In the genomic region with DNA sequence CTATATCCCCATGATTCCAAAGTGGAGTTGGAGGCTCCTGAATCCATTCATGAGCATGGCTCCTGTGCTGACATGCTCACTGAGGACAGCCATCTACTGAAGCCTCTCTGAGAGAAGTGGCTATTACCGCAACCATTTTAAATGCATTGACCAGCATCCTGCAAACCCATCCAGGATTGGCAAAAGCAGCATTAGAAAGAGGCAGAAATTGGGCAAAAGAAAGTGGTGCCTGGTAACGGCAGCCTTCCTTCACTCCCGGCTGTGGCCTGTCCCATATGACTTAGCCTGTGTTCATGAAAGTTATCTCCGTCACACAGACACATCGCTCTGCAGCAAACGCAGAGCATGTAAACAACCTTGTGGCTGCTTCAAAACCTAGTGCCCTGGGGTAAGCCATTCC, we compare ENCODE assay signal across 11 mouse cellular contexts. TPM values are rescaled to one million over a fixed set of nuclear protein-coding genes. Genes with fewer than 3 reads are reported as not detected.
DNase-seq lines count a peak whose midpoint lies in the region; ATAC-seq and TF ChIP-seq lines count a peak whose summit lies in the region.
"Had no signal": no experiment of that assay in that cellular context is flagged by ENCODE, and none has a peak within 500 bp of the region (broad histone marks: within the 10 kb centered on the region; RNA-seq: fewer than 3 reads in every experiment).

No protein-coding gene starts in this region.

- no peaks in the 10 kb centered on the region for H3K9me3 ChIP-seq in CH12.LX (replicated peaks; ENCODE audit: low read length)
- 0 out of 2 replicates have a peak, but pooled peaks cover 1% of the 10 kb centered on the region for H3K9me3 ChIP-seq in embryonic facial prominence, embryonic 10.5 days
- no peaks in the 10 kb centered on the region for H3K9me3 ChIP-seq in hindbrain, postnatal 0 days (ENCODE audit: low read length)

- H3K79me2 ChIP-seq in CH12.LX (replicated peaks; ENCODE audit: control insufficient read depth, extremely low read depth, insufficient read depth, poor library complexity, severe bottlenecking), result no peaks in the 10 kb centered on the region

- intact Hi-C loops in gastrocnemius, adult 2 months (cut with DNase I), result no loop called here

- H3K4me1 ChIP-seq in CH12.LX (ENCODE audit: control insufficient read depth in 1 of 2, insufficient read depth in 2 of 2), result peaks cover 14 to 20% of the 10 kb centered on the region in 2 experiments
- H3K4me1 ChIP-seq in embryonic facial prominence, embryonic 10.5 days, result peaks cover 16% of the 10 kb centered on the region
- 0 out of 2 replicates have a peak, but pooled peaks cover 5% of the 10 kb centered on the region for H3K4me1 ChIP-seq in hindbrain, postnatal 0 days (ENCODE audit: insufficient read depth, low read length)

- no peak for TF ChIP-seq EP300 in CH12.LX (IDR thresholded peaks at IDR 0.05; ENCODE audit: low read length)

- H3K27ac ChIP-seq in gastrocnemius, adult 2 months, result peak overlapping the region; percentile 20
- no peak overlapping the region for H3K27ac ChIP-seq in CH12.LX (ENCODE audit: insufficient read depth, low read depth)
- H3K27ac ChIP-seq in embryonic facial prominence, embryonic 10.5 days (replicated peaks), result no peak overlapping the region
- H3K27ac ChIP-seq in hindbrain, postnatal 0 days, result peak overlapping the region; percentile 84

- TF ChIP-seq POLR2A in CH12.LX (IDR thresholded peaks at IDR 0.05; ENCODE audit: low read depth, low read length), result no peak

- in situ Hi-C loops in CH12.LX (cut with MboI; ENCODE audit: low pct_ligation_motif_present, low pct_unique_long_range_greater_than_20kb, low sequenced_read_pairs), result loop anchor here (10.0 kb wide), 1 partner anchor 115 kb away; no protein-coding TSS in a partner anchor

- no peaks in the 10 kb centered on the region for H3K36me3 ChIP-seq in CH12.LX (replicated peaks in 1 of 2; ENCODE audit: control insufficient read depth in 1 of 2, insufficient read depth in 1 of 2, low read length in 1 of 2)
- H3K36me3 ChIP-seq in embryonic facial prominence, embryonic 10.5 days (replicated peaks), result no peaks in the 10 kb centered on the region
- no peaks in the 10 kb centered on the region for H3K36me3 ChIP-seq in hindbrain, postnatal 0 days (ENCODE audit: insufficient read depth, low read length)

- no peak for ATAC-seq in hindbrain, postnatal 0 days
- ATAC-seq: Patski had no signal

- no peak for TF ChIP-seq CTCF in gastrocnemius, adult 2 months (IDR thresholded peaks at IDR 0.05)
- no peak for TF ChIP-seq CTCF in CH12.LX (conservative IDR thresholded peaks at IDR 0.05 in 1 of 2, IDR thresholded peaks at IDR 0.05 in 1 of 2; ENCODE audit: low read depth in 2 of 2, low read length in 2 of 2)
- no peak for TF ChIP-seq CTCF in hindbrain, postnatal 0 days (IDR thresholded peaks at IDR 0.05; ENCODE audit: low read depth)

- DNase-seq in gastrocnemius, adult 2 months, result no peak
- no peak for DNase-seq in gastrocnemius, postnatal 25 days
- DNase-seq in CH12.LX (ENCODE audit: extremely low read depth), result no peak
- no peak for DNase-seq in embryonic facial prominence, embryonic 10.5 days (ENCODE audit: low spot score)
- DNase-seq in hindbrain, postnatal 0 days (ENCODE audit: low spot score), result peak; percentile 53
- DNase-seq in spleen, adult 18-20 months, result no peak
- no peak for DNase-seq in spleen, adult 12 weeks (ENCODE audit: low spot score)
- no peak for DNase-seq in left cerebral cortex, adult 11 months (ENCODE audit: low spot score)
- DNase-seq: lung, embryonic 14.5 days had no signal

- whole genome bisulfite sequencing in embryonic facial prominence, embryonic 10.5 days, result 74% methylated on average over 6 of the region's 6 CpGs
- 13% methylated on average over 6 of the region's 6 CpGs for WGBS in hindbrain, postnatal 0 days

- H3K4me3 ChIP-seq in gastrocnemius, adult 2 months, result peak overlapping the region; percentile 53
- peak overlapping the region in 2 of 3 experiments; percentile 32 to 43 for H3K4me3 ChIP-seq in CH12.LX (replicated peaks in 1 of 3; ENCODE audit: low read depth in 2 of 3, low read length in 2 of 3, poor library complexity in 1 of 3)
- H3K4me3 ChIP-seq in embryonic facial prominence, embryonic 10.5 days, result 0 out of 2 replicates have a peak overlapping the region, but pooled peaks have one; percentile 52
- peak overlapping the region; percentile 63 for H3K4me3 ChIP-seq in hindbrain, postnatal 0 days (ENCODE audit: low read length)

- dilution Hi-C loops in CH12.LX (cut with MboI; ENCODE audit: extremely low pct_ligation_motif_present, extremely low pct_unique_long_range_greater_than_20kb, low sequenced_read_pairs), result no loop called here

- H3K4me2 ChIP-seq in CH12.LX (ENCODE audit: insufficient read depth, low read depth, poor library complexity, severe bottlenecking), result peak overlapping the region; percentile 94; the same call in 1 of the 2 replicates
- peak overlapping the region; percentile 61 for H3K4me2 ChIP-seq in hindbrain, postnatal 0 days (ENCODE audit: low read depth, low read length)
- H3K4me2 ChIP-seq: lung, embryonic 14.5 days had no signal

- H3K9ac ChIP-seq in CH12.LX (ENCODE audit: insufficient read depth, low read depth), result no peak overlapping the region
- peak overlapping the region; percentile 75 for H3K9ac ChIP-seq in hindbrain, postnatal 0 days (replicated peaks; ENCODE audit: low read length)
- H3K9ac ChIP-seq: lung, embryonic 14.5 days had no signal

- TF ChIP-seq RAD21 in CH12.LX (IDR thresholded peaks at IDR 0.05; ENCODE audit: low read depth, low read length), result no peak

- H3K27me3 ChIP-seq in CH12.LX (replicated peaks), result no peaks in the 10 kb centered on the region
- no peaks in the 10 kb centered on the region for H3K27me3 ChIP-seq in embryonic facial prominence, embryonic 10.5 days (replicated peaks; ENCODE audit: low read depth, poor library complexity, severe bottlenecking)
- no peaks in the 10 kb centered on the region for H3K27me3 ChIP-seq in hindbrain, postnatal 0 days (ENCODE audit: insufficient read depth, low read length)

TF ChIP-seq in CH12.LX, 34 proteins besides CTCF, POLR2A, EP300 and RAD21:
- TF ChIP-seq MAZ (IDR thresholded peaks at IDR 0.05; ENCODE audit: low read depth, low read length), result no peak
- no peak for TF ChIP-seq CHD2 (IDR thresholded peaks at IDR 0.05; ENCODE audit: low read length)
- TF ChIP-seq MAX (IDR thresholded peaks at IDR 0.05; ENCODE audit: low read length), result no peak
- no peak for TF ChIP-seq MAFK (IDR thresholded peaks at IDR 0.05; ENCODE audit: insufficient replicate concordance, low read length)
- TF ChIP-seq SMC3 (IDR thresholded peaks at IDR 0.05; ENCODE audit: low read depth, low read length), result no peak
- no peak for TF ChIP-seq USF2 (conservative IDR thresholded peaks at IDR 0.05; ENCODE audit: low read depth, low read length)
- TF ChIP-seq JUND (conservative IDR thresholded peaks at IDR 0.05; ENCODE audit: low read depth, low read length), result no peak
- TF ChIP-seq MEF2A (IDR thresholded peaks at IDR 0.05; ENCODE audit: borderline replicate concordance, low read depth, low read length), result no peak
- TF ChIP-seq BHLHE40 (IDR thresholded peaks at IDR 0.05; ENCODE audit: low read depth, low read length), result no peak
- no peak for TF ChIP-seq IRF4 (IDR thresholded peaks at IDR 0.05; ENCODE audit: low read depth, low read length)
- no peak for TF ChIP-seq ELF1 (IDR thresholded peaks at IDR 0.05; ENCODE audit: low read depth, low read length)
- TF ChIP-seq MXI1 (IDR thresholded peaks at IDR 0.05; ENCODE audit: low read depth, low read length), result no peak
- no peak for TF ChIP-seq UBTF (IDR thresholded peaks at IDR 0.05; ENCODE audit: low read depth, low read length)
- no peak for TF ChIP-seq JUN (IDR thresholded peaks at IDR 0.05; ENCODE audit: insufficient read depth, low read depth, low read length)
- no peak for TF ChIP-seq ZMIZ1 (IDR thresholded peaks at IDR 0.05; ENCODE audit: low read depth, low read length)

RNA-seq across cellular contexts. Expression of a gene that starts 1.6 kb away (rescaled TPM):
- total RNA-seq in gastrocnemius, adult 2 months (2021), result 1 to 10 TPM; 1.1 to 1.2 TPM
- total RNA-seq in gastrocnemius, postnatal 25 days (2021), result 1 to 10 TPM in 1 of 2 experiments, under 1 TPM in 1; 0.95 to 1.3 TPM
- total RNA-seq in CH12.LX (2012; rRNA removed), result 0.29 and 0.47 TPM in 2 replicates
- total RNA-seq in CH12.LX (2014; rRNA removed), result 0.14 and 0.95 TPM in 2 replicates
- polyA plus RNA-seq in CH12.LX (2012; ENCODE audit: insufficient read length, low read depth), result 0.10 and 0.16 TPM in 2 replicates
- 6.6 and 7.2 TPM in 2 replicates for polyA plus RNA-seq in embryonic facial prominence, embryonic 10.5 days (2016; fragmentation: Nextera tagmentation; extraction: Ambion mirVana)
- 23.4 and 108 TPM in 2 replicates for total RNA-seq in hindbrain, postnatal 0 days (2014; rRNA removed)
- 69.6 and 80.1 TPM in 2 replicates for polyA plus RNA-seq in hindbrain, postnatal 0 days (2015; fragmentation: Nextera tagmentation; extraction: Ambion mirVana)
- total RNA-seq: hematopoietic stem cell, adult 5-6 weeks had no signal

Comparison
In these comparisons a context has a peak if more than half of its experiments do, and no peak if none do; other contexts are left out.
1. H3K27ac ChIP-seq: peak in gastrocnemius, adult 2 months (single experiment) and hindbrain, postnatal 0 days (single experiment); none in CH12.LX (single experiment) and embryonic facial prominence, embryonic 10.5 days (single experiment).
2. RNA of a gene that starts 1.6 kb away (total RNA-seq): 23.4 to 108 TPM in hindbrain, postnatal 0 days; 0.95 to 1.3 TPM in gastrocnemius, postnatal 25 days, 1.1 to 1.2 TPM in gastrocnemius, adult 2 months and 0.14 to 0.95 TPM in CH12.LX; every median in the first group is over 10 times any median in the second.
3. Peak in every context shown above with its lines, with median percentiles within 50 percentile points of each other: H3K4me3 ChIP-seq.